Mouse (Mus musculus) brain, embryonic 14.5 days (tissue): ENCODE measurements around the gene Gm2a.

ENCODE experiments used
- CTCF ChIP-seq: fragments of 200-500 bp; IDR thresholded peaks from 2 replicates; pipeline ENCODE4 v1.5.1; 2012; ENCODE audit warnings: inconsistent platforms, mild to moderate bottlenecking, moderate library complexity, borderline replicate concordance; ENCODE audit not compliant: insufficient read depth, insufficient read length; ENCODE audit errors: extremely low read depth
- POLR2A ChIP-seq: fragments of 200-500 bp; IDR thresholded peaks from 2 replicates; pipeline ENCODE4 v1.6.1; 2012; ENCODE audit warnings: mild to moderate bottlenecking, inconsistent platforms, borderline replicate concordance; ENCODE audit not compliant: poor library complexity, insufficient read depth, insufficient read length, severe bottlenecking; ENCODE audit errors: extremely low read depth

DNA sequence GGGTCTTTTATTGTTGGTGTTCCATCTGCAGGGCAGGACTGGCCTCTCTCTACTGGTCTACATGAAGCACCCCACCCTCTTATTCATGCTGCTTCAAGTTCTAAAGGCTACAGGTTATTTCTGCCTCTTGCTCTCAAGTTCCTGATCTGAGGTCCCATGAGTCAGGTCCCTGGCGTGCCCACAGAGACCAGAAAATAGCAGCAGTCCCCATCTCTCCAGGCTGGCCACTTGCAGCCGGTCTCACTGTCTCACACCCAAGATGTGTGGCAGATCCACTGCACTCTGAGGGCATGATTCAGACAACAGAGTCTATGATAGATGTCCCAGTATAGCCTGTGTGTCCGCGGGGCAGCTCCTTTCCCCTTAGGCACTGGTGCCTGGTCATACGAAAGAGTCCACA, 37.1 kb upstream of the Gm2a start:
- TF ChIP-seq POLR2A (no peak), CTCF (no peak)
